Mouse (Mus musculus) thymus, adult 2 months (tissue): ENCODE data around the gene Taf15. TPM values are rescaled to one million over a fixed set of nuclear protein-coding genes. Genes with fewer than 3 reads are reported as not detected.

Experiments
- DNase-seq: peaks from one replicate; pipeline ENCODE4 v3.0.0; 2021
- H3K27ac ChIP-seq: fragments of 200-500 bp; 2 replicates; pipeline ENCODE4 v1.5.1; 2012; ENCODE audit warnings: low read length, control low read depth; ENCODE audit not compliant: control insufficient read depth, insufficient read depth
- H3K27me3 ChIP-seq: fragments of 200-500 bp; 2 replicates; pipeline ENCODE4 v1.6.1; 2012; ENCODE audit warnings: mild to moderate bottlenecking, low read length, moderate library complexity, mixed read lengths; ENCODE audit not compliant: control insufficient read depth, insufficient read depth
- H3K36me3 ChIP-seq: fragments of 200-500 bp; 2 replicates; pipeline ENCODE4 v1.6.1; 2012; ENCODE audit warnings: mild to moderate bottlenecking, low read length, moderate library complexity; ENCODE audit not compliant: control insufficient read depth, insufficient read depth
- H3K4me1 ChIP-seq: fragments of 200-500 bp; replicated peaks from 2 replicates; pipeline ENCODE4 v1.6.1; 2012; ENCODE audit warnings: low read length; ENCODE audit not compliant: control insufficient read depth, insufficient read depth
- H3K4me3 ChIP-seq: fragments of 200-500 bp; 2 replicates; pipeline ENCODE4 v1.5.1; 2012; ENCODE audit warnings: mild to moderate bottlenecking, low read length, control low read depth, moderate library complexity; ENCODE audit not compliant: control insufficient read depth, insufficient read depth
- CTCF ChIP-seq: fragments of 200-500 bp; IDR thresholded peaks from 2 replicates; pipeline ENCODE4 v1.5.1; 2012; ENCODE audit warnings: mild to moderate bottlenecking, control low read depth, low read length, moderate library complexity, borderline replicate concordance; ENCODE audit not compliant: control insufficient read depth, poor library complexity, insufficient read depth; ENCODE audit errors: extremely low read depth
- POLR2A ChIP-seq: fragments of 200-500 bp; IDR thresholded peaks from 2 replicates; pipeline ENCODE4 v1.6.1; 2012; ENCODE audit warnings: mild to moderate bottlenecking, low read length, control low read depth, moderate library complexity; ENCODE audit not compliant: control insufficient read depth, poor library complexity, insufficient read depth; ENCODE audit errors: extremely low read depth
- WGBS: fragments of 180-500 bp; shearing (Covaris S2); methylation state at CpG from one replicate; pipeline ENCODE4 v1.1.7; 2018; 5-methylcytosine and 5-hydroxymethylcytosine counted together
- polyA plus RNA-seq: library from polyadenylated mRNA; depleted of rRNA; stranded (reverse); fragments of >200 nt; gene quantifications from 2 replicates; pipeline ENCODE4 v1.2.3, GENCODE M21; 2012

The Taf15 gene
- polyA plus RNA-seq, 1 experiment = 17.1 TPM

GRCm38 (mm10) chr11:83454548-83454947 lies 18.3 kb upstream of the Taf15 start:
- DNase-seq = no peak
- 10% methylated on average over 4 of the region's 4 CpGs for WGBS
- Histone ChIP-seq H3K4me3 (no peak overlapping the region), H3K27me3 (no peaks in the 10 kb centered on the region), H3K36me3 (no peaks in the 10 kb centered on the region), H3K27ac (no peak overlapping the region), H3K4me1 (0 out of 2 replicates have a peak, but pooled peaks cover 2% of the 10 kb centered on the region)
- TF ChIP-seq CTCF (no peak), POLR2A (no peak)

DNA sequence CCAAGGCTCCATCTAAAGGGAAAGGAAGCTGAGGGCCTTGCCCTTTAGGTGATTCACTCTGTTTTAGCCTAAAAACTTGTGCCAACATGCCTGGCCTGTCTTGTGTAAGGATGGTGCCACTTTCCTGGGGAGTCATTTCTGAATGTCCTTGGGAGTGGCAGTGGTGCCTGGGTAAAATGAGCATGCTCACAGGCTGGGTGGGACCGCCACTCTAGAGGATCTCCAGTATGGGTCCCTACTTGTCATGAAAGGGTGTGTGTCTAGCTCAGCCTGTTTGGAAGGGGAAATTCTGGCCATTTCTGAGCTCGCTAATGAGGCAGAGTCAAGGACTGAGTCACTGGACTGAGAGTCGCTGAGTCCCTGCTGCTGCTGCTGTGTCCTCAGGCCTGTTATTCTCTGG lies 17.3 kb upstream of the Taf15 start:
- Histone ChIP-seq H3K4me1 (0 out of 2 replicates have a peak, but pooled peaks cover 2% of the 10 kb centered on the region), H3K4me3 (no peak overlapping the region), H3K27me3 (no peaks in the 10 kb centered on the region), H3K27ac (no peak overlapping the region), H3K36me3 (no peaks in the 10 kb centered on the region)
- 79% methylated on average over 3 of the region's 3 CpGs for WGBS
- TF ChIP-seq CTCF (no peak), POLR2A (no peak)
- no peak for DNase-seq

- DNase-seq = no peak
- Histone ChIP-seq H3K27me3 (peaks cover 3% of the 10 kb centered on the region; the same call in 1 of the 2 replicates), H3K36me3 (no peaks in the 10 kb centered on the region), H3K4me3 (no peak overlapping the region), H3K27ac (no peak overlapping the region), H3K4me1 (0 out of 2 replicates have a peak, but pooled peaks cover 2% of the 10 kb centered on the region)
- WGBS = 94% methylated on average over 7 of the region's 7 CpGs
- TF ChIP-seq POLR2A = no peak
- no peak for TF ChIP-seq CTCF
Observed at GRCm38 (mm10) chr11:83457257-83457656, 15.6 kb upstream of the Taf15 start.

GRCm38 (mm10) chr11:83457912-83458601 lies 14.8 kb upstream of the Taf15 start:
- DNase-seq = no peak
- WGBS = 92% methylated on average over 9 of the region's 9 CpGs
- Histone ChIP-seq H3K4me3 (no peak overlapping the region), H3K4me1 (peaks cover 7% of the 10 kb centered on the region), H3K27me3 (peaks cover 10% of the 10 kb centered on the region; the same call in 1 of the 2 replicates), H3K27ac (no peak overlapping the region), H3K36me3 (no peaks in the 10 kb centered on the region)
- TF ChIP-seq POLR2A (no peak), CTCF (no peak)

DNA sequence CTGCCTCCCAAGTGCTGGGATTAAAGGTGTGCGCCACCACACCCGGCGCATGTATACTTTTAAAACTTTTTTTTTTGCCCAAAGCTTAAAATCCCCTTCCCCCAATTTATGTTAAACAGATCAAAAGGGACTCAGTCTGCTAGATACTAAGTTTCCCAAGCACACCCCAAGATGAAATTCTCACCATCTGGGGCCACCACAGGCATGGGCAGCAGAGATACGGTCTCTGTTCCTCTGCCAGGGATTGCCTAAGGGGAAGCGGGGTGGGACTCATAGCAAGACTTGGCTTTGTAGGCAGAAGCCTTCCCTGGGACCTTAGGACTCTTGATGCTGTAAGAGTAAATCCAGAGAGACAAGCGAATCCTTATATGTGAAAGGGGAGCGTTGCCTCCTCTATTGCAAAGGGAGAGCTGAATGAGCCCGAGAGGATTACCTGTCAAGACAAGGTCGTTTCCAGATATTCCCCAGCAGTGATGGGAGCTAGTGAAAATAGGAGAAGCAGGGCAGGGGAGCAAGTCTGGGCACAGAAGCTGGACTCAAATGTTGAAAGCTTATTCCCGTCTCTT lies 11.3 kb upstream of the Taf15 start:
- 84% methylated on average over 10 of the region's 10 CpGs for WGBS
- TF ChIP-seq POLR2A (no peak), CTCF (no peak)
- no peak for DNase-seq
- H3K36me3 ChIP-seq = no peaks in the 10 kb centered on the region
- H3K27me3 ChIP-seq = peaks cover 13% of the 10 kb centered on the region; the same call in 1 of the 2 replicates
- H3K4me3 ChIP-seq = no peak overlapping the region
- H3K4me1 ChIP-seq = peaks cover 5% of the 10 kb centered on the region
- H3K27ac ChIP-seq = no peak overlapping the region

DNA sequence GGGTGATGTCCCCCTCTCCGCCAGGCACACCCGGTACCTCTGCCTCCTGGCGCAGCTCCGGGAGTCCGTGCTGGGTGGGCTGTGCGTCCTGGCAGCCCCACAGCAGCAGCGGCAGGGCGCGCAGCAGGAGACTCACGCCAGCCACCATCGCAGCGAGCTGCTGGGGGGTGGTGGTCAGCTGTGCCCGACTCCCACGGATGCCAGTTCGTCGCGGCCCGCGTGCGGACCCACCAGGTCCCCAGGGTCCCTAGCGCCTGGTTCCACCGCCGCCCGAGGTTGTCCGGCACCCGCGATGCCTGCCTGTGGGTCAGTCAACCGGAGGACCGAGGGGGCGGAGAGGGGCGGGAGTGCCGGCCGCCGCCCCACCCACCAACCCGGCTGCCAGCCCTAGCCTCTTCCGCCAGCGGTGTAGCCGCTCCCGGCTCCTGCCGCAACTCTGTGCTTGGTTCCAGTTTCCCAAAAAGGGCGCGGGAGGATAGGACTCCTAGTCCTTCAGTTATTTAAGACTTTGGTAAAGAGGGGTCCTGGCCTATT lies 10.1 kb upstream of the Taf15 start, which contains the start of gene Mmp28:
Gene Mmp28, minus strand, starts transcription at position 361 of the 534 bp plus-strand sequence.
- Histone ChIP-seq H3K36me3 (no peaks in the 10 kb centered on the region), H3K4me3 (peak within 1 kb of the TSS; percentile 37), H3K4me1 (peaks cover 5% of the 10 kb centered on the region), H3K27me3 (peaks cover 13% of the 10 kb centered on the region; the same call in 1 of the 2 replicates), H3K27ac (no peak within 1 kb of the TSS)
- under 1% methylated on average over 42 of the region's 42 CpGs for WGBS
- TF ChIP-seq CTCF (no peak), POLR2A (no peak)
- DNase-seq = no peak

- no peak for DNase-seq
- Histone ChIP-seq H3K4me3 (no peak overlapping the region), H3K36me3 (no peaks in the 10 kb centered on the region), H3K4me1 (peaks cover 5% of the 10 kb centered on the region), H3K27me3 (peaks cover 13% of the 10 kb centered on the region; the same call in 1 of the 2 replicates), H3K27ac (no peak overlapping the region)
- 60% methylated on average over 2 of the region's 2 CpGs for WGBS
- TF ChIP-seq POLR2A (no peak), CTCF (no peak)
Observed at GRCm38 (mm10) chr11:83465976-83466375, 6.9 kb upstream of the Taf15 start.
